Mouse (Mus musculus) gastrocnemius, postnatal 25 days (tissue): Measurements from ENCODE around the gene Rdh5. TPM values are rescaled to one million over a fixed set of nuclear protein-coding genes. Genes with fewer than 3 reads are reported as not detected.

Experiments used
- DNase-seq: peaks from one replicate; pipeline ENCODE4 v3.0.0; 2022
- total RNA-seq, 2 experiments: library from RNA; stranded (reverse); gene quantifications; 1 replicate in 1 of 2; 2 replicates in 1 of 2; pipeline ENCODE4 v1.2.3; 2021

The Rdh5 gene
- total RNA-seq, 2 experiments from 2014 or later = 4.3 to 4.7 TPM

- no peak for DNase-seq
Measured at GRCm38 (mm10) chr10:128929638-128930378, 7.1 kb upstream of the Rdh5 start.

DNA sequence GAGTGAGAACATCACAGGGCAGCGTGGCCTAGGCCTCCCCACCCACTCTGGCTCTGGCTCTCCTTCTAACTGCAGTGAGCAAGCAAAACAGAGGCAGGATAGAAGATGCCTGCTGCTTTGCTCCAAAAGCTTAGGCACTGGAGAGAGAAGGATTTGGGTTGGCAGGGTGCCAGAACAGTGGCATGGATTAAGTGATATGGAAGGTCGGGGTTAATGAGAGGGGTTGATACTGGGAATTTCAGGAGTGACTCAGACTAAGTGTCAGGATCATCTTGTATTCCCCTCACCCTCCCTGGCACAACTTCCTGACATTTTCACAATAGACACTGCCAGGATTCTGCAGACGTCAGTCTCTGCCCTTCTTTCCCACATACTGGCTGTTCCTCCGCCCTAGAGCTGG lies 5.7 kb upstream of the Rdh5 start:
- DNase-seq = no peak

DNA sequence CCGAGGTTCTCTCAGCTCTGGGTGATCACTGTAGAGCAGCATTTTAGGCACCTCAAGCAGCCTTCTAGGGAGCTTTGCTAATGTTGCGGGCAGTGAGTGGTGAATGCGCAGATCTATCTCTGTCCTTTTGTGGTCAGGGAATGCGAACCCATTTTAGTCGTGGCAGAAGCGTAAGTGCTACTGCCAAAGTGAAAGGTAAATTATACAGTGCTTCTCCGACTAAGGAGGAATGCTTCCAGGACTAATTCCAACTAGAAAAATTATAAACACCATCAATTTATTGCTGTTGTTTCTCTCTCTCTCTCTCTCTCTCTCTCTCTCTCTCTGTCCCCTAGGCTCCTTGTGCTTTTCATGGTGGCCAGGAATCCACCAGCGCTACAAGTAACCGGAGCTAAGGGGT lies 1.2 kb upstream of the Rdh5 start, which contains the start of gene Bloc1s1:
Gene Bloc1s1 (minus strand): TSS at position 101 of the 400 bp plus-strand sequence.
- no peak for DNase-seq

DNA sequence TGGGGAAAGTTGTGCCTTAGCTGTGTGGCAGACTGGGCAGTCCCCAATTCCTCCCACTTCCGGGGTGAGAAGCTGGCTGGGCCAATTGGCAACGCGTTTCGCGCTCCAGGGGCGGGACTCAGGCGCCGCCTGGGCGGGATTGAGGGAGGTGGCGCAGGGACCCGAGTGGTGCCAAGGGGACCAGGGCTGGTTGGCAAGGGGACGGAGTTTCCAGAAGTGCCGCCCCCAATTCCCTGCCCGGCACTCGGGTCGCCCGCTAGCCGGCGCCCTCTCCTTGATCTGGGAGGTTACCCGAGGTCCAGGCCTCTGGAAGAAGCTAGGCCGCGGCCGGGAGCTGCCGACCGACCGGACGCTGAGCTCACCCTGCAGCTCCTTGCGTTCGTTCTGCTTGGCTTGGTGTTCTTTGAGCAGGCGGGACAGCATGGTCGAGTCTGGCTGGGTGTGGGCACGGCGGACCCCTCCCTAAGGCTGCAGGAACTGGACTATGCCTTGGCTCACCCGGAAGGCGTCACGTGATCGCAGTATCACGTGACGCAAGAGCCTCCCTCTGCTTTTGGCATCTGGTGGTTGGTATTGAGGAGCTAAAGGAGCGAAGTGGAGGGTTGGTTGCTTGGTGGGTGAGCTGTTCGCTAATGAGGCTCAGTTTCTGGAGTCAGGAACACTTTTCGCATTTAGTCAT lies 464 bp upstream of the Rdh5 start:
- DNase-seq = peak; percentile 97

DNA sequence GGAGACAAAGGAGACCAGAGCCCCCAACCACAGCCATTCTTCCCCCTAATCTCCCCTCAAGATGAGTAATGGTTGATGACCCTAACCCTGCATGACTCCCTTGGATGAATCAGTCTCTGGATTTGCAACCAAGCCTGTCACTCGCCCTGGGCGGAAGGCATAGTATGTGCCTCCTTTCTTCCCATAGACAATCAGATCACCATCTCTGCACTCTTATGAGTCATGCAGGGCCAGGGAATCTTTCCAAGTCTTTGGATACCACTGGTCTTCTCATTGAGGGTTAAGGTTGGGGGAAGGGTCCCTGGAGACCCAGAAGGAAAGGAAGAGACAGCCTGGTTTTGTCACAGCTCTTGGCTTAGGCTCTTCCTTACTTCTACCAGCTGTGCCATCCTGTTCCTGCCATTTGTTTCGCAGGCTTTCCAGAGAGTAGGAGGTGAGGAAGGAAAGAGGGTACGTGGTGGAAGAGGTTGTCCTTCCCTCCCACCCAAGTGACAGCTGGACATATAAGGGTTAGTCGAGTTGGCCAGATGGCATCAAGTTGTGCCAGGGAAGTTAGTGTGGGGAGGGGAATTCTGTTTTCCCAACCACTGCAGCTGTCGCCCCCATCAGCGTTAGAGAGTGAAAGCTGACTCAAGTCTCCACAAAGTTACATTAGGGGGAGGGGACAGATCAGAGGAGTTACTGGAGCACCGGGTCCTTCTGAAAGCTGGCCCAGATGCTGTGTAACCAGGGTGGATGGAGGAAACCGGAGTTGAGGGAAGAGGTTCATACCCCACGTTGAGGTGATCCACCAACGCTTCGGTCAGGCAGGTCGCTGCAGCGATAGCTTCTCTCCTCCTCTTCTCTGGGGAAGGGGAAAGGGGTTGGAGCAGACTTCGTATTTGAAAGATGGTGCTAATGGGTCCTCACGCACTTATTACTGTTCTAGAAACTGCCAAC lies 536 bp downstream of the Rdh5 start:
- no peak for DNase-seq

- DNase-seq = no peak
Measured at GRCm38 (mm10) chr10:128921251-128921650, 1.4 kb downstream of the Rdh5 start.

- DNase-seq = peak; percentile 51
Measured at GRCm38 (mm10) chr10:128920736-128921161, 1.9 kb downstream of the Rdh5 start.

- no peak for DNase-seq
Measured at GRCm38 (mm10) chr10:128919966-128920365, 2.7 kb downstream of the Rdh5 start.

GRCm38 (mm10) chr10:128919203-128919631 lies 3.5 kb downstream of the Rdh5 start:
- DNase-seq = peak; percentile 60

DNA sequence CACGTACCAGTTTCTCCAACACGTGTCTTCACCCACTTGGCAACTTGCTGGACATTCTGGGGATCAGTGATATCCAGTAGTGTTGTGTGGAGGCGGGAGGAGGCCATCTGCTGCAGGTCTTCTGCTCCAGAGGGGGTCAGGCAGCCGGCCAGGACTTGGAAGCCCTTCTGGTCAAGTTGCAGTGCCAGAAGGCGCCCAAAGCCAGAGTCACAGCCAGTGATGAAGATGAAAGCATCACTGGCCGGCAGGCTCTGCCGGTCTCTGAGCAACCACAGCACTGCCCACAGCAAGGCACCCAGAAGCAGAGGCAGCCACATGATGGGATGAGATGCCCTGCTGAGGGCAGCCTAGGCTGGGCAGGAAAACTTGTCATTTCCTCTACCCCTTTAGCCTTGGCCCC lies 4.4 kb downstream of the Rdh5 start:
- peak; percentile 80 for DNase-seq

DNA sequence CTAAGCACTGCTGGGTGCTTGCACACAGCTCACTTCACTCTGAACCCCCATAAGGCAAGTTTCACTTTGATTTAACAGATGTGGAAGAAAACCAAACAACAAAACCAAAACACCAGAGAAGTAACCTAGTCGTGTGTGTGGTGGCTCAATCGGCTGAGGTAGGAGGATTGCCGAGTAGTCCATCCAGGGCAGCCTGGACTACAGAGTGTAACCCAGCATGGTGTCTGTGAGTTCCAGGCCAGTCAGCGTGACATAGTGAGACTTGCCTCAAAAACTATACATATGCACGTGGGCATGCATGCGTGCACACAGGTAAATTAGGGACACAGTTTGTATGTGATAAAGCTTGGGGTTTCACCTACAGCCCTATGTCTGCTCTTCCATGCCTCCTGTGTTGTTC lies 5.3 kb downstream of the Rdh5 start:
- DNase-seq = no peak

DNA sequence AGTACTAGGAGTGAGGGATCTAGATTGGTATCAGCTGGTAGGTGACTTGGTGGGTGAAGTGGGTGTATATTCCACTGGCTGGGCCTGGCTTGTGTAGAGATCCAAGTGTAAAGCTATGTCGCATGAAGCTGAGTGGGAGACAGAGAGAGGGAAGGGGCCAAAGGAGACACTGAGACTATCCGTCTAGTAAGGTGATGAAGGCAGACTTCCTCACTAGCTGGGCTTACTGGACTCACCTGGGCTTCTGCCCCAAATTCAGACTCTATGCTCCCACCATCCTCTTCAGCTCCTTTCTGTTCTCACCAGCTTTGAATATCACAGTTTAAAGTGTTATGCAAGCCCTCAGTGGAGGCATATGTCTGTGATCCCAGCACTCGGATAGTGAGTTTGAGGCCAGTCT lies 6.0 kb downstream of the Rdh5 start:
- DNase-seq = no peak

DNA sequence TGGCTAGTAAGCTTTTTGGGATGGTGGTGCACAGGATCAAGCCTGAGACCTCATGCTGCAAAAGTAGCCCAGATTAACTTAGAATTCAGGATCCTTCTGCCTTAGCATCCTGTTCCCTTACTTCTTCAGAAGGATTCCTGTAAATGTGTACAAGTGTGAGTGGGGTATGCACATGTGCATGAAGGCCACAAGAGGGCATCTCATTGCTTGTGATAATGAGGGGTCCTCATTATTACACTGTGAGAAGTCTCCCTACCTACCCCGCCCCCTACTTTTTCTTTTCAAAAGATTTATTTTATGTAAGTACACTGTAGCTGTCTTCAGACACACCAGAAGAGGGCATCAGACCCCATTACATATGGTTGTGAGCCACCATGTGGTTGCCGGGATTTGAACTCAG lies 7.1 kb downstream of the Rdh5 start:
- no peak for DNase-seq

DNA sequence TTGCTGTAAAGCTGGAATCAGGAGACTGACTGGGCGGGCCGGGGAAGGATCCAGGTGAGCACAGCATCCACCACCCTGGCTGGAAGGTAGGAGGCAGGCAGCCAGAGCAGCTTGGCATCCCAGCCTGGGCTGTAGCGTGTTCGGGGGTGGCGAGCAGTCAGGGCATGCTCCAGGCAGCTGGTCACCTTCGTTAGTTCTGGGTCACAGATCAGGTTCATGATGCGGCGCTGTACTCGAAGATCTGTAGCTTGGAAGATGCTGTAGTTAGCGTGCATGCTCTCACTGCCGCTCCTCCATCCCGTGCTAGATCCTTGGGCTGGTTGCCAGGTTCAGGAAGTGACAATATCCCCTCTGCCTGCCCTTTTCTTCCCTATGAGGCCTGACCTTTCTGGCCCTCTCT lies 9.0 kb downstream of the Rdh5 start:
- DNase-seq = no peak

DNA sequence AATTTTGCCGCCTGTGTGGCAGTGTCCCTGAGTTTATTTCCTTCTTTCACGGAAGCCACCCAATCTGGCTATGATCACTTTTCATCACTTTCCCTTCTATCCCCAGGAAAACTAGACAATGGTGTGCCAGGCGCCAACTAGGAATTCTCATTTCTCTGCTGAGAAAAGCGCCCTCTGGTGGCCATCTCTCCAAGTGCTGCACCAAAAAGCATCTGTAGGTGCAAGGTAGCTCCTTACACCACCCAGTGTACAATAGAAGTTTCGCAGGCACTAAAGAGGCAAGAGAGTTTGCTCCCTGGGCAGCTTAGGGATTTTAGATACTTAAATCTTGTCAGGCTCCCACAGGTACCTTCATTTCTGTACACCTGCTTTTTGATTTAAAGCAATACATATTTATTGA lies 9.5 kb downstream of the Rdh5 start:
- peak; percentile 62 for DNase-seq

DNA sequence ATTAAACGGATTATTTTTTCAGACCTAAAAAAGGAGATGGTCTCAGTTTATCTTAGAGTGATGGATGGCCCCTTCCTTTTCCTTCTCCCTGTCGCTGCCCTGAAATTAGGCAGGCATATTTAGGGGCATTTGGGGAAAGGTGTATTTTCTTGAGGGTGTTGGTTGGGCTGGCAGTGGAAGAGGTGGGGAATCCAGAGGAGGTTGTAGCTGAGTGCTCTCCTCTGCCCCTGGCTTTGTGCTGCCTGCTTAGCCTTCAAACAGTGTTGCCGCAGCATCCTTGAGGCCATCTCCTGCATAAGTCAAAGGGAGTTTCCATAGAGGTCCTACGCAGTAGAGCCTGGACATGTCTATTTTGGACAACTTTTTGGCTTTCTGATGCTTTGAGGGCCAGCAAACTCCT lies 9.9 kb downstream of the Rdh5 start:
- no peak for DNase-seq

DNA sequence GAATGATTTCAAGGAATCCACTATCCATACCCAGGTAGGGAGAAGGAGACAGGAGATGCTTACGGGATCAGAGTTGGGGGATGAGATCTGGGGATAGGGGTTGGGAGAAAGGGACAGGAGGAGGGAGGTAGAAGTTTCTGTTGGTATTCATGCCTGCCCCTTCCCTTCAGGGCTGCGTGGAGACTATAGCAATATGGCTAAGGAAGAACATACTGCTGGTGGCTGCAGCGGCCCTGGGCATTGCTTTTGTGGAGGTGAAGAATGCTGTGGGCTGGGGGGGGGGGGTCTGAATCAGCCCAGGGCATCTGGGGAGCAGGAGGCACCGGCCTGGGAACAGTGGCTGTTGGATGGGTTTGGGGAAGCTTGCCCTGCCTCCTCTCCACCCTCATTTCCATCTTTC lies 10.4 kb downstream of the Rdh5 start:
- no peak for DNase-seq

- no peak for DNase-seq
Measured at GRCm38 (mm10) chr10:128911430-128911829, 11.3 kb downstream of the Rdh5 start.

DNA sequence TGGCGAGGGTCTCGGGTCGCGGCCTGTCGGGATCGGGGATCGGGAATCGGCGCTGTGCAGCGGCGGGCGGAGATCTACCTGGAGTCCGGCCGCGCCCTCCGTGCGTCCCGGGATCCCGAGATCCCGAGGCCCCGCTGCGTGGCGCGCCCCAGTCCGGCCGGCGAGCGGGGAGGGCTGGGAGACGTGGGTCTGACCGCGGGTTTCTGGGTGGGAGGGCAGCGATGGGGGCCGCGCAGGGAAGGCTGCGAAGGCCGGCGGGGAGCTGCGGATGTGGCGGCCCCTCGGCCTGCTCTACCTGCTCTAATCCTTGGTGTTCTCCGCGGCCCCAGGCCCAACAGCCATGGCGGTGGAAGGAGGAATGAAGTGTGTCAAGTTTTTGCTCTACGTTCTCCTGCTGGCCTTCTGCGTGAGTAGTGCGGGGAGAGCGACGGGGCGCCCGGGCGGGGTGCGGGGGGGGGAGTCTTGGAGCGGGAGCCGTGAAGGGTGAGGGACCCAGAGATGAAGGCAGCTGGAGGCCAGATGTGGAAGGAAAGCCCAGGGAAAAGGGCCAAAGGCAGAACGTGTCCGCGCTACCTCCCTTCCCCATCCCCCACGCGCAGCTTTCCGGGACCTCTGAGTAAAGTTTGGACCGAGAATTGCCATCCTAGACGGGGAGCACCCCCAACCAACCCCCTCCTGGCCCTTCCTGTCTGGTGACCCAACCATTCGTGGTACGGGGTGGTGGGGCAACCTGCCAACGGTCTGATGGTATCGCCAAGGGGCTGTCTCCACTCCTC lies 12.4 kb downstream of the Rdh5 start:
- peak; percentile 52 for DNase-seq

DNA sequence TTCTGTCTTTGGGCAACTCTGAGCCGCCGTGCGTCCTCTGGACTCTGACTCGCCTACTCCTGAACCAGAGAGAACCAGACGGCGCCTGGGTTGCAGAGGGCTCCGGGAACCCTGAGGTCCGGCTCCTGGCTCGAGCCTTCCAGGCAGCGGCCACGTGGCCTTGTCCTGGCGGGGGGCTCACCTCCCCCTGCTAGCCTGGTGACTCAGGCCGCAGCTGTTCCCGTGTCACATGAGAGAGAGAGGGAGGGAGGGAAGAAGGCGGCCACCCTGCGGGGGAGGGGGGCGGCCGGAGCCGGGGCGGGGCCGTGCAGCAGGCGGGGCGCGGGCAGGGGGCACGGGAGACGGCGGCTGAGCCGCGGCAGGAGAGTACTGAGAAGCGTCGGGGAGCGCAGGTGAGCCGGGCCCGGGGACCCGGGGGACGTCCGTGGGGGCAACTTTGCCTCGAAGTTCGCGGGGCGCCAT lies 13.1 kb downstream of the Rdh5 start:
- peak; percentile 93 for DNase-seq

- DNase-seq = no peak
Measured at GRCm38 (mm10) chr10:128908778-128909448, 13.8 kb downstream of the Rdh5 start.
